Mouse (Mus musculus): ENCODE results near the gene Izumo2. TPM values are rescaled to one million over a fixed set of nuclear protein-coding genes. Genes with fewer than 3 reads are reported as not detected.

The Izumo2 gene
- total RNA-seq, 1 experiment, result 0.40 TPM

DNA sequence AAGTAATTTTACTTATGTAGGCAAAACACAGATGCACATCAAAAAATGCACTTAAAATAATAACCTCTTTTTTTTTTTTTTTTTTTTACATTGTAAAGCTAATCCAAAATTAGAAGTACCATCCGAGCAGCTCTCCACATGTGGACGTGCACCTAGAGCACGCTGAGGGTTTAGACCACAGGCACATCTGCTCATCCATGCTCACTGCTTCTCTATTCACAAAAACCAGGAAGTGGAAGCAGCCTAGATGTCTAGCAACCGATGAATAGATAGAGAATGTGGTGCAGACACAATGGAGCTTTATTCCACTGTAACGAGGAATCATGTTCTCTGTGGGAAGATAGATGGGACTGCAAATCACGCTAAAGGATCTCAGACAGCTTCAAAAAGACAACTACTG, 33.4 kb upstream of the Izumo2 start:
- no peaks in the 10 kb centered on the region for H3K36me3 ChIP-seq (ENCODE audit: control insufficient read depth, insufficient read depth, low read length, poor library complexity, severe bottlenecking)
- TF ChIP-seq ZC3H11A (IDR thresholded peaks at IDR 0.05; ENCODE audit: borderline replicate concordance, low read depth, low read length) (no peak), ZNF384 (IDR thresholded peaks at IDR 0.05; ENCODE audit: low read depth, low read length) (no peak), CHD2 (IDR thresholded peaks at IDR 0.05; ENCODE audit: low read depth, low read length) (no peak), HCFC1 (IDR thresholded peaks at IDR 0.05; ENCODE audit: borderline replicate concordance, insufficient read depth, low read length) (no peak), MAFK (IDR thresholded peaks at IDR 0.05; ENCODE audit: insufficient read depth, low read depth, low read length) (no peak)
- no peaks in the 10 kb centered on the region for H3K9me3 ChIP-seq (ENCODE audit: control insufficient read depth, insufficient read depth, low read depth, low read length)
- no peak overlapping the region for H3K9ac ChIP-seq (ENCODE audit: insufficient read depth, low read depth, low read length, poor library complexity, severe bottlenecking)
- H3K4me1 ChIP-seq (ENCODE audit: control insufficient read depth in 2 of 2, insufficient read depth in 2 of 2, low read length in 2 of 2, poor library complexity in 1 of 2), result peaks cover 0 to 3% of the 10 kb centered on the region in 2 experiments; a peak in 2 of 4 replicates
- no peak overlapping the region for H3K4me3 ChIP-seq (ENCODE audit: insufficient read depth in 1 of 2, low read depth in 1 of 2, low read length in 2 of 2, poor library complexity in 1 of 2, severe bottlenecking in 1 of 2)
- in situ Hi-C loops (cut with MboI; ENCODE audit: low sequenced_read_pairs in 2 of 2, unreplicated experiment in 2 of 2), result no loop called here
- no peak for DNase-seq (ENCODE audit: low read depth, low spot score)
- no peak overlapping the region for H3K27ac ChIP-seq (ENCODE audit: insufficient read depth, low read depth, low read length, poor library complexity, severe bottlenecking)

DNA sequence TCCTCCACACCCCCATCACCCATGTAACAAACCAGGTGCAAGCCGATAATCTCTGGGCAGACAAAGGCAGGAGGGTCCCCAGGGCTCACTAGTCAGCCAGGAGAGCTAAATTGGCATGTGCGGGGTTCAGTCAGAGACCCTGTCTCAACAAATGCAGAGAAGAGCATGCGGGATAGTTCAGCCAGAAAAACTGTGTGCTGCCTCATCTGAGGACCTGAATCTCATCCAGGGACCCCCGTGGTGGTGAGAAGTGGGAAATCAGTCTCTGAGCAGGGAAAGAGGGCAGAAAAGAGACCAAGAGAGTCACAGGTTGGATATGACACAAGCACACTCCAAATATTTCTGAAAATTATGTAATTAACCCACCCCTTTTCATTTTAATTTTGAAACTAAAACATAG, 32.4 kb upstream of the Izumo2 start:
- Histone ChIP-seq H3K27ac (ENCODE audit: insufficient read depth, low read depth, low read length, poor library complexity, severe bottlenecking) (no peak overlapping the region), H3K9ac (ENCODE audit: insufficient read depth, low read depth, low read length, poor library complexity, severe bottlenecking) (no peak overlapping the region), H3K9me3 (ENCODE audit: control insufficient read depth, insufficient read depth, low read depth, low read length) (no peaks in the 10 kb centered on the region), H3K4me3 (ENCODE audit: insufficient read depth in 1 of 2, low read depth in 1 of 2, low read length in 2 of 2, poor library complexity in 1 of 2, severe bottlenecking in 1 of 2) (no peak overlapping the region), H3K36me3 (ENCODE audit: control insufficient read depth, insufficient read depth, low read length, poor library complexity, severe bottlenecking) (no peaks in the 10 kb centered on the region), H3K4me1 (ENCODE audit: control insufficient read depth in 2 of 2, insufficient read depth in 2 of 2, low read length in 2 of 2, poor library complexity in 1 of 2) (no peaks in the 10 kb centered on the region; a peak in 2 of 4 replicates)
- TF ChIP-seq MAFK (IDR thresholded peaks at IDR 0.05; ENCODE audit: insufficient read depth, low read depth, low read length) (no peak), ZNF384 (IDR thresholded peaks at IDR 0.05; ENCODE audit: low read depth, low read length) (no peak), HCFC1 (IDR thresholded peaks at IDR 0.05; ENCODE audit: borderline replicate concordance, insufficient read depth, low read length) (no peak), CHD2 (IDR thresholded peaks at IDR 0.05; ENCODE audit: low read depth, low read length) (no peak), ZC3H11A (IDR thresholded peaks at IDR 0.05; ENCODE audit: borderline replicate concordance, low read depth, low read length) (no peak)
- DNase-seq (ENCODE audit: low read depth, low spot score), result no peak
- in situ Hi-C loops (cut with MboI; ENCODE audit: low sequenced_read_pairs in 2 of 2, unreplicated experiment in 2 of 2), result no loop called here

GRCm38 (mm10) chr7:44676611-44677010, 31.9 kb upstream of the Izumo2 start:
- TF ChIP-seq ZNF384 (IDR thresholded peaks at IDR 0.05; ENCODE audit: low read depth, low read length), result no peak
- no peak for TF ChIP-seq HCFC1 (IDR thresholded peaks at IDR 0.05; ENCODE audit: borderline replicate concordance, insufficient read depth, low read length)
- no peak for TF ChIP-seq CHD2 (IDR thresholded peaks at IDR 0.05; ENCODE audit: low read depth, low read length)
- TF ChIP-seq MAFK (IDR thresholded peaks at IDR 0.05; ENCODE audit: insufficient read depth, low read depth, low read length), result no peak
- no peak for TF ChIP-seq ZC3H11A (IDR thresholded peaks at IDR 0.05; ENCODE audit: borderline replicate concordance, low read depth, low read length)
- in situ Hi-C loops (cut with MboI; ENCODE audit: low sequenced_read_pairs in 2 of 2, unreplicated experiment in 2 of 2), result no loop called here
- no peak for DNase-seq (ENCODE audit: low read depth, low spot score)

DNA sequence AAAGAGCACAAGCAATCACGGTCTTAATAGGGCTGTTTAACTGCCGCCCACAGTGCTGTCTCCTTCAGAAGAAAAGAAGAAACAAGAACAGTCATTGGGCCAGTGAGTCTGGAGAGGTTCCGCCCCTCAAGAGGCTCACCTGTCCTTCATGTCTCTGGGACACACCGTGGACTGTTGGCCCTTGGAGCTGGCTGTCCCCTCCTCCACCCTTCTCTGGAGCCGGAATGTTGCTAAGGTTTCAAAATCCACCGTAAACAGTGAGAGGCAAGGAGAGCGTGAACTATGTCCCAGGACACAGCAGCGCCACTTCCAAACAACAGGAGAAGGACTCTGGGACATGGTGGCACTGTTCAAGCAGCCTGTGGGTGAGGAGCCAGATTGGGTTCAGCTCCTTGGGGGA, 24.9 kb upstream of the Izumo2 start:
- in situ Hi-C loops (cut with MboI; ENCODE audit: low sequenced_read_pairs in 2 of 2, unreplicated experiment in 2 of 2), result no loop called here
- Histone ChIP-seq H3K4me3 (ENCODE audit: insufficient read depth in 1 of 2, low read depth in 1 of 2, low read length in 2 of 2, poor library complexity in 1 of 2, severe bottlenecking in 1 of 2) (no peak overlapping the region), H3K27ac (ENCODE audit: insufficient read depth, low read depth, low read length, poor library complexity, severe bottlenecking) (no peak overlapping the region), H3K9me3 (ENCODE audit: control insufficient read depth, insufficient read depth, low read depth, low read length) (no peaks in the 10 kb centered on the region), H3K9ac (ENCODE audit: insufficient read depth, low read depth, low read length, poor library complexity, severe bottlenecking) (no peak overlapping the region), H3K36me3 (ENCODE audit: control insufficient read depth, insufficient read depth, low read length, poor library complexity, severe bottlenecking) (no peaks in the 10 kb centered on the region), H3K4me1 (ENCODE audit: control insufficient read depth in 2 of 2, insufficient read depth in 2 of 2, low read length in 2 of 2, poor library complexity in 1 of 2) (peaks cover 0 to 7% of the 10 kb centered on the region in 2 experiments; a peak in 1 of 4 replicates)
- TF ChIP-seq MAFK (IDR thresholded peaks at IDR 0.05; ENCODE audit: insufficient read depth, low read depth, low read length), result no peak
- TF ChIP-seq HCFC1 (IDR thresholded peaks at IDR 0.05; ENCODE audit: borderline replicate concordance, insufficient read depth, low read length), result no peak
- no peak for TF ChIP-seq ZNF384 (IDR thresholded peaks at IDR 0.05; ENCODE audit: low read depth, low read length)
- TF ChIP-seq ZC3H11A (IDR thresholded peaks at IDR 0.05; ENCODE audit: borderline replicate concordance, low read depth, low read length), result no peak
- TF ChIP-seq CHD2 (IDR thresholded peaks at IDR 0.05; ENCODE audit: low read depth, low read length), result no peak
- DNase-seq (ENCODE audit: low read depth, low spot score), result no peak

More at GRCm38 (mm10) chr7:44676611-44677010, 31.9 kb upstream of the Izumo2 start:
- no peaks in the 10 kb centered on the region for H3K36me3 ChIP-seq (ENCODE audit: control insufficient read depth, insufficient read depth, low read length, poor library complexity, severe bottlenecking)
- no peak overlapping the region for H3K27ac ChIP-seq (ENCODE audit: insufficient read depth, low read depth, low read length, poor library complexity, severe bottlenecking)
- no peak overlapping the region for H3K4me3 ChIP-seq (ENCODE audit: insufficient read depth in 1 of 2, low read depth in 1 of 2, low read length in 2 of 2, poor library complexity in 1 of 2, severe bottlenecking in 1 of 2)
- no peak overlapping the region for H3K9ac ChIP-seq (ENCODE audit: insufficient read depth, low read depth, low read length, poor library complexity, severe bottlenecking)
- no peaks in the 10 kb centered on the region for H3K9me3 ChIP-seq (ENCODE audit: control insufficient read depth, insufficient read depth, low read depth, low read length)
- H3K4me1 ChIP-seq (ENCODE audit: control insufficient read depth in 2 of 2, insufficient read depth in 2 of 2, low read length in 2 of 2, poor library complexity in 1 of 2), result no peaks in the 10 kb centered on the region

All from ES-E14 (cell line).